Mouse (Mus musculus): ENCODE measurements at regions not wholly inside any gene's neighbourhood (a gene's known extent, or its start where the extent isn't known, plus 50 kb on each side); places are given as distances from the start of the nearest gene placed in this dataset.

GRCm38 (mm10) chr13:25893150-25893549 lies 622.8 kb upstream of the Nrsn1 start:
- no peak for DNase-seq (ENCODE audit: low spot score)

GRCm38 (mm10) chr13:25882818-25883217 lies 612.5 kb upstream of the Nrsn1 start:
- no peak for DNase-seq (ENCODE audit: low spot score)

GRCm38 (mm10) chr13:25868923-25869322 lies 598.6 kb upstream of the Nrsn1 start:
- no peak for DNase-seq (ENCODE audit: low spot score)

- no peak for DNase-seq (ENCODE audit: low spot score)
Observed at GRCm38 (mm10) chr13:25858207-25858606, 587.9 kb upstream of the Nrsn1 start.

GRCm38 (mm10) chr13:25857569-25857968 lies 587.3 kb upstream of the Nrsn1 start:
- DNase-seq (ENCODE audit: low spot score) = peak; percentile 26

- DNase-seq (ENCODE audit: low spot score) = peak; percentile 48
Observed at GRCm38 (mm10) chr13:25857096-25857495, 586.8 kb upstream of the Nrsn1 start.

GRCm38 (mm10) chr13:25856549-25856948 lies 586.2 kb upstream of the Nrsn1 start:
- no peak for DNase-seq (ENCODE audit: low spot score)

- no peak for DNase-seq (ENCODE audit: low spot score)
Observed at GRCm38 (mm10) chr13:25848156-25848555, 577.9 kb upstream of the Nrsn1 start.

GRCm38 (mm10) chr13:25838237-25838636 lies 567.9 kb upstream of the Nrsn1 start:
- DNase-seq (ENCODE audit: low spot score) = no peak

- DNase-seq (ENCODE audit: low spot score) = no peak
Observed at GRCm38 (mm10) chr13:25829146-25829924, 559.0 kb upstream of the Nrsn1 start.

- DNase-seq (ENCODE audit: low spot score) = no peak
Observed at GRCm38 (mm10) chr13:25808564-25809253, 538.4 kb upstream of the Nrsn1 start.

GRCm38 (mm10) chr13:25793216-25793803 lies 523.0 kb upstream of the Nrsn1 start:
- DNase-seq (ENCODE audit: low spot score) = no peak

- no peak for DNase-seq (ENCODE audit: low spot score)
Observed at GRCm38 (mm10) chr13:25781161-25781560, 510.9 kb upstream of the Nrsn1 start.

- no peak for DNase-seq (ENCODE audit: low spot score)
Observed at GRCm38 (mm10) chr13:25777706-25778105, 507.4 kb upstream of the Nrsn1 start.

GRCm38 (mm10) chr13:25774586-25775182 lies 504.4 kb upstream of the Nrsn1 start:
- no peak for DNase-seq (ENCODE audit: low spot score)

- no peak for DNase-seq (ENCODE audit: low spot score)
Observed at GRCm38 (mm10) chr13:25754515-25755105, 484.3 kb upstream of the Nrsn1 start.

- no peak for DNase-seq (ENCODE audit: low spot score)
Observed at GRCm38 (mm10) chr13:25751409-25751777, 481.1 kb upstream of the Nrsn1 start.

GRCm38 (mm10) chr13:25750460-25751408 lies 480.4 kb upstream of the Nrsn1 start:
- DNase-seq (ENCODE audit: low spot score) = no peak

GRCm38 (mm10) chr13:25738601-25739000 lies 468.3 kb upstream of the Nrsn1 start:
- no peak for DNase-seq (ENCODE audit: low spot score)

- no peak for DNase-seq (ENCODE audit: low spot score)
Observed at GRCm38 (mm10) chr13:25729327-25729892, 459.1 kb upstream of the Nrsn1 start.
